Mouse (Mus musculus): ENCODE measurements around the gene Zfp235. TPM values are rescaled to one million over a fixed set of nuclear protein-coding genes. Genes with fewer than 3 reads are reported as not detected.

The Zfp235 gene
- total and polyA plus RNA-seq, 3 experiments = 4.5 to 6.2 TPM; not detected in 1

GRCm38 (mm10) chr7:24104403-24104802, 29.6 kb upstream of the Zfp235 start:
- Histone ChIP-seq H3K79me2 (ENCODE audit: control insufficient read depth, insufficient read depth, low read length, poor library complexity) (no peaks in the 10 kb centered on the region), H3K27ac (ENCODE audit: control insufficient read depth, low read depth, low read length) (no peak overlapping the region), H3K36me3 (ENCODE audit: control insufficient read depth in 1 of 2, insufficient read depth in 2 of 2, low read length in 2 of 2) (peaks cover 0 to 37% of the 10 kb centered on the region in 2 experiments; a peak in 2 of 4 replicates), H3K4me3 (ENCODE audit: control insufficient read depth in 1 of 2, insufficient read depth in 1 of 2, low read depth in 2 of 2, low read length in 2 of 2) (no peak overlapping the region), H3K4me1 (ENCODE audit: control insufficient read depth in 1 of 2, insufficient read depth in 2 of 2, low read length in 2 of 2) (no peaks in the 10 kb centered on the region), H3K27me3 (ENCODE audit: control insufficient read depth in 1 of 2, insufficient read depth in 2 of 2, low read length in 2 of 2) (no peaks in the 10 kb centered on the region), H3K9me3 (replicated peaks; ENCODE audit: insufficient read depth, low read length) (no peaks in the 10 kb centered on the region; the same call in 1 of the 2 replicates), H3K9ac (ENCODE audit: control insufficient read depth, low read depth, low read length, poor library complexity, severe bottlenecking) (no peak overlapping the region)
- no peak for DNase-seq (ENCODE audit: low read depth, low spot score)
- TF ChIP-seq ZKSCAN1 (IDR thresholded peaks at IDR 0.05; ENCODE audit: low read depth, low read length) (no peak), ZNF384 (IDR thresholded peaks at IDR 0.05; ENCODE audit: low read depth, low read length) (no peak), ETS1 (IDR thresholded peaks at IDR 0.05; ENCODE audit: low read depth, low read length) (no peak), MAX (IDR thresholded peaks at IDR 0.05; ENCODE audit: low read length) (no peak), GATA1 (IDR thresholded peaks at IDR 0.05; ENCODE audit: low read depth, low read length) (no peak), SIN3A (IDR thresholded peaks at IDR 0.05; ENCODE audit: low read length) (no peak), CTCF (IDR thresholded peaks at IDR 0.05 in 2 of 3, conservative IDR thresholded peaks at IDR 0.05 in 1 of 3; ENCODE audit: control insufficient read depth in 1 of 3, insufficient read depth in 1 of 3, low read depth in 2 of 3, low read length in 3 of 3, poor library complexity in 1 of 3, severe bottlenecking in 1 of 3) (no peak), POLR2A (IDR thresholded peaks at IDR 0.05; ENCODE audit: control insufficient read depth in 1 of 2, insufficient read depth in 1 of 2, low read depth in 1 of 2, low read length in 2 of 2, poor library complexity in 1 of 2) (no peak), BHLHE40 (IDR thresholded peaks at IDR 0.05; ENCODE audit: borderline replicate concordance, low read depth, low read length) (no peak), MXI1 (IDR thresholded peaks at IDR 0.05; ENCODE audit: low read depth, low read length) (no peak), MYB (IDR thresholded peaks at IDR 0.05; ENCODE audit: low read depth, low read length) (no peak), HCFC1 (IDR thresholded peaks at IDR 0.05; ENCODE audit: low read depth, low read length) (no peak), ZMIZ1 (IDR thresholded peaks at IDR 0.05; ENCODE audit: low read depth, low read length) (no peak), CHD2 (IDR thresholded peaks at IDR 0.05; ENCODE audit: low read length) (no peak), GABPA (IDR thresholded peaks at IDR 0.05; ENCODE audit: low read depth, low read length) (no peak), TAL1 (IDR thresholded peaks at IDR 0.05; ENCODE audit: low read length) (no peak), USF2 (IDR thresholded peaks at IDR 0.05; ENCODE audit: borderline replicate concordance in 1 of 2, insufficient read depth in 1 of 2, low read depth in 1 of 2, low read length in 2 of 2) (no peak), KAT2A (conservative IDR thresholded peaks at IDR 0.05; ENCODE audit: low read depth, low read length) (no peak)

- TF ChIP-seq NELFE (IDR thresholded peaks at IDR 0.05; ENCODE audit: low read depth, low read length) (no peak), KAT2A (conservative IDR thresholded peaks at IDR 0.05; ENCODE audit: low read depth, low read length) (no peak), POLR2AphosphoS5 (IDR thresholded peaks at IDR 0.05; ENCODE audit: borderline replicate concordance, low read depth, low read length) (no peak), JUND (IDR thresholded peaks at IDR 0.05; ENCODE audit: low read depth, low read length) (no peak)
- peaks cover 0 to 34% of the 10 kb centered on the region in 2 experiments; a peak in 2 of 4 replicates for H3K36me3 ChIP-seq (ENCODE audit: control insufficient read depth in 1 of 2, insufficient read depth in 2 of 2, low read length in 2 of 2)
- H3K27me3 ChIP-seq (ENCODE audit: control insufficient read depth in 1 of 2, insufficient read depth in 2 of 2, low read length in 2 of 2) = no peaks in the 10 kb centered on the region
- DNase-seq (ENCODE audit: low read depth, low spot score) = no peak
- H3K9me3 ChIP-seq (replicated peaks; ENCODE audit: insufficient read depth, low read length) = no peaks in the 10 kb centered on the region; the same call in 1 of the 2 replicates
- H3K79me2 ChIP-seq (ENCODE audit: control insufficient read depth, insufficient read depth, low read length, poor library complexity) = no peaks in the 10 kb centered on the region
- H3K9ac ChIP-seq (ENCODE audit: control insufficient read depth, low read depth, low read length, poor library complexity, severe bottlenecking) = no peak overlapping the region
- H3K27ac ChIP-seq (ENCODE audit: control insufficient read depth, low read depth, low read length) = no peak overlapping the region
- H3K4me1 ChIP-seq (ENCODE audit: control insufficient read depth in 1 of 2, insufficient read depth in 2 of 2, low read length in 2 of 2) = no peaks in the 10 kb centered on the region
- no peak overlapping the region for H3K4me3 ChIP-seq (ENCODE audit: control insufficient read depth in 1 of 2, insufficient read depth in 1 of 2, low read depth in 2 of 2, low read length in 2 of 2)
Observed at GRCm38 (mm10) chr7:24105144-24105703, 28.7 kb upstream of the Zfp235 start.
